Mouse (Mus musculus): ENCODE data around the gene Gm14406. TPM values are rescaled to one million over a fixed set of nuclear protein-coding genes. Genes with fewer than 3 reads are reported as not detected.

The Gm14406 gene
- polyA plus RNA-seq, 1 experiment: not detected

- Histone ChIP-seq H3K36me3 (ENCODE audit: control insufficient read depth, insufficient read depth, low read length) (no peaks in the 10 kb centered on the region), H3K27ac (ENCODE audit: insufficient read depth, low read length) (no peak overlapping the region), H3K4me1 (ENCODE audit: control insufficient read depth, insufficient read depth, insufficient read length) (no peaks in the 10 kb centered on the region), H3K27me3 (ENCODE audit: control insufficient read depth, insufficient read depth, low read length) (no peaks in the 10 kb centered on the region), H3K4me3 (ENCODE audit: extremely low read depth, insufficient read depth, insufficient read length) (no peak overlapping the region)
- WGBS: 91% methylated on average over 20 of the region's 20 CpGs
- TF ChIP-seq CTCF (IDR thresholded peaks at IDR 0.05; ENCODE audit: extremely low read depth, insufficient read depth, insufficient read length, insufficient replicate concordance) (no peak), POLR2A (IDR thresholded peaks at IDR 0.05; ENCODE audit: low read depth, low read length) (no peak)
- DNase-seq (ENCODE audit: low read depth in 1 of 2, low spot score in 2 of 2): no peak
These were observed 54.9 kb downstream of the Gm14406 start for GRCm38 (mm10) chr2:177523061-177523460.

GRCm38 (mm10) chr2:177520035-177520434 is 58.0 kb downstream of the Gm14406 start:
- Histone ChIP-seq H3K36me3 (ENCODE audit: control insufficient read depth, insufficient read depth, low read length) (no peaks in the 10 kb centered on the region), H3K27me3 (ENCODE audit: control insufficient read depth, insufficient read depth, low read length) (no peaks in the 10 kb centered on the region), H3K27ac (ENCODE audit: insufficient read depth, low read length) (no peak overlapping the region), H3K4me3 (ENCODE audit: extremely low read depth, insufficient read depth, insufficient read length) (no peak overlapping the region), H3K4me1 (ENCODE audit: control insufficient read depth, insufficient read depth, insufficient read length) (no peaks in the 10 kb centered on the region)
- 73% methylated on average over 8 of the region's 8 CpGs for WGBS
- TF ChIP-seq CTCF (IDR thresholded peaks at IDR 0.05; ENCODE audit: extremely low read depth, insufficient read depth, insufficient read length, insufficient replicate concordance) (no peak), POLR2A (IDR thresholded peaks at IDR 0.05; ENCODE audit: low read depth, low read length) (no peak)
- DNase-seq (ENCODE audit: low read depth in 1 of 2, low spot score in 2 of 2): no peak

Other genes starting within 250 kb of the Gm14406 start
- gene Gm14418, start 179.9 kb downstream of the Gm14406 start, polyA plus RNA-seq (2012; rRNA removed): 0.33 TPM in 1 of 2 replicates, not detected in the other
- 0.97 and 1.1 TPM in 2 replicates for gene Zfp970, start 113.5 kb downstream of the Gm14406 start, polyA plus RNA-seq (2012; rRNA removed)
- gene Gm14403, start 80.0 kb downstream of the Gm14406 start, polyA plus RNA-seq (2012; rRNA removed): 0.07 and 0.15 TPM in 2 replicates
- gene Gm14322, start 181.1 kb upstream of the Gm14406 start, polyA plus RNA-seq (2012; rRNA removed): not detected in 2 replicates